Mouse (Mus musculus) gastrocnemius, postnatal 25 days (tissue): Measurements from ENCODE around the gene Rngtt. TPM values are rescaled to one million over a fixed set of nuclear protein-coding genes. Genes with fewer than 3 reads are reported as not detected.
"Not testable (repeated sequence)": the region's sequence is repeated elsewhere in the genome, so short reads cannot be mapped to it uniquely, and the experiment has no call there.

ENCODE experiments used
- DNase-seq: peaks from one replicate; pipeline ENCODE4 v3.0.0; 2022
- total RNA-seq, 2 experiments: library from RNA; stranded (reverse); gene quantifications; 1 replicate in 1 of 2; 2 replicates in 1 of 2; pipeline ENCODE4 v1.2.3; 2021

Rngtt gene
- total RNA-seq, 2 experiments from 2014 or later = 6.3 to 8.6 TPM

DNA sequence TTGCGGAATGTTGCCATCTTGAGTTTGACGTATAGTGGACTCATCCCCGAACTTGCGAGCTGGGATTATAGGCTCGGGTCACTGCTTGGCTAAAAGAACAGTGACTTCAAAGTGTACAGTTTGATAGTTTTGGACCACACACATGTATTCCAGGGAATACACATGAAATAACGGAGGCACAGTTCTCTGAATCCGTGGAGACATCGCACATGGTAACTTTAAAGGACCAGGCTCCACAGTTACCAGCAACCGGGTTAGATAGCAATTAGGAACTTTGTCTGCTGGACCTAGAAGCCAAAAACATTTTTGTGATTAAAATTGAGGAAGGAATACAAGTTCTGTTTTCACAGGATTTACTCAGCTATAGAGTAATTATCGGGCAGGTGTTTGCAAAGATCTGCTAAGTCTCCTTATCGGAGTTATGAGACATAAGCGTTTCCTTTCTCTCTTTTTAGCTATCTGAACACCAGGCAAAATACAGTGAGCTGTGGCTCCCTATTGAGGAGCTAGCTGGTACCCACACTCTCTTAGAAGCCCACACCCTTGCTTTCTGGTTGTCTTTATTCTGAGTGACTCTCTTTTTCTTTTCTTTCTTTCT, 828 bp downstream of the Rngtt start:
- no peak for DNase-seq

DNA sequence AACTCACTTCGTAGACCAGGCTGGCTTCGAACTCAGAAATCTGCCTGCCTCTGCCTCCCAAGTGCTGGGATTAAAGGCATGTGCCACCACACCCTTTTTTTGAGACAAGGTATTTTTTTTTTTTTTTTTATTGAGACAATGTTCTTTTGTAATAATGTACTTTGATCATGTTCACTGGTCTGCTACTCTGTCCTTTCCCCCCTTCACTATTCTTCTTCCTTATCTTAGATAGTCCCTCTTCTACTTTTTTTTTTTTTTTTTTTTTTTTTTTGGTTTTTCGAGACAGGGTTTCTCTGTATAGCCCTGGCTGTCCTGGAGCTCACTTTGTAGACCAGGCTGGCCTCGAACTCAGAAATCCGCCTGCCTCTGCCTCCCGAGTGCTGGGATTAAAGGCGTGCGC, 4.0 kb downstream of the Rngtt start:
- DNase-seq = not testable (repeated sequence)

DNA sequence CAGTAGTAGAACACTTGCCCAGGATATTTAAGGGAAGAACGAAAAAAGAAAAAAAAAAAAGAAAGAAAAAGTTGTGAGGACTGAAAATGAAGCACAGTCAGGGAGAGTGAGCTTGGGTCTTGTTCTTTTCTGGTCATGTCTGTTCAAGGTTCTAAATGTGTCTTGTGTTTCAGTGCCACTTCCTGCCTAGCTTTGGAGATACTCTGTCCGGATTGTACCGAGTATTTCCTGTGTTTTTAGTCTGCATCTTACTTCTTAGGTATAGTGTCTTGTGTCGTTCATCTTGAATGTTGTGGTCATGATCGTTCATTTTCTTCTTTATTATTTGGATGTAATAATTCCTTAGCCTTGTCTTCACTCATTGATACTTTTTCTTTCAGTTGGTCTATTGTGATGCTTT, 5.7 kb downstream of the Rngtt start:
- DNase-seq = no peak

DNA sequence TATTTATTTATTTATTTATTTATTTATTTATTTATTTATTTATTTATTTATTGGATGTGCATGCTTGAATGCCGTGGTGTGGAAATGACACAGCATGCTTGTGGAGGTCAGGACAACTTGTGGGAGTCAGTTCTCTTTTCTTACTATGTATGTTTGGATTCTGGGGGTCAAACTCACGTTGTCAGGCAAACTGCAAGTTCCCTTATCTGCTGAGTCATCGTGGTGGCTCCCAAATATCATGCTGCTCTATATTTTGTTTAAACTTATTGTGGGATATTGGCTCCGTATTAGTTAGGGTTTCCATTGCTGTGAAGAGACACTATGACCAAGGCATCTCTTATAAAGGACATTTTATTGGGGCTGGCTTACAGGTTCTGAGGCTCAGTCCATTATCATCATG, 21.0 kb downstream of the Rngtt start:
- DNase-seq = no peak

DNA sequence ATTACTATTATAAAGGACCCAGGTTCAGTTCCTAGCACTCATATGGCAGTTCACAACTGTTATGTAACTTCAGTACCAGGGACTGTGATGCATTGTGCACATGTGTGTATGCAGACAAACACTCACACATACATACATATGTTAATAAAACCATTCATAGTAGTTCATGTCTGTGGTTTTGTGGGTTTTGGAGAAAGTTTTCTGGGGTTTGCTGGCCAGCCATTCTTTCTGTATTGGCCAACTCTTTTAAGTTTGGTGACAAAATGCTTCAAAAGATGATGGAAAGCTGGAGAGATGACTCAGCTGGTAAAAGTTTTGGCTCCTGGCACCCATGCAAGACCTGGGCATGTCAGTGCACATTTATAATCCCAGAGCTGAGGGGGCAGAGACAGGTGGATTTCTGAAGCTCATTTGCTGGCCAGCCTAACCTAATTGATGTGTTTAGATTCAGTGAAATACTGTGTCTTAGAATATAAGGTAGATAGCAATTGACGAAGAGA, 22.9 kb downstream of the Rngtt start:
- DNase-seq = no peak

DNA sequence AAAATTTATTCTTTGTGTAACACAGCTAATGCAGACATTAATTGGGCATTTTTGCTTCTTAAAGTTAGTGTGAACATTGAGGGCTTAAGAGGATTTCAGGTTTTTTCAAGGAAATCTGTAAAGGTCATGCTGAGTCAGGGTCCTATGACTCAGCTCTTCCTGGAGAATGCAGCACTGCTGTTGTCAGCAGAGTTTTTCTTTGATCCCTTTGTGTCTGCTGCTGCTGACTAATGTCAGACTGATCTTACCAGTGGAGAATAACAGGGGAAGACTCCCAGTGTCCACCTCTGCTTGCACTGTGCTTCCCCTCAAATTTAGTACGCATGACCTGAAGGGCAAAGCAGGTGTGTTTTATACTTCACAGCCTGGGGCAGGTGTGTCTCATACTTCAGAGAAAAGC, 27.9 kb downstream of the Rngtt start:
- no peak for DNase-seq

DNA sequence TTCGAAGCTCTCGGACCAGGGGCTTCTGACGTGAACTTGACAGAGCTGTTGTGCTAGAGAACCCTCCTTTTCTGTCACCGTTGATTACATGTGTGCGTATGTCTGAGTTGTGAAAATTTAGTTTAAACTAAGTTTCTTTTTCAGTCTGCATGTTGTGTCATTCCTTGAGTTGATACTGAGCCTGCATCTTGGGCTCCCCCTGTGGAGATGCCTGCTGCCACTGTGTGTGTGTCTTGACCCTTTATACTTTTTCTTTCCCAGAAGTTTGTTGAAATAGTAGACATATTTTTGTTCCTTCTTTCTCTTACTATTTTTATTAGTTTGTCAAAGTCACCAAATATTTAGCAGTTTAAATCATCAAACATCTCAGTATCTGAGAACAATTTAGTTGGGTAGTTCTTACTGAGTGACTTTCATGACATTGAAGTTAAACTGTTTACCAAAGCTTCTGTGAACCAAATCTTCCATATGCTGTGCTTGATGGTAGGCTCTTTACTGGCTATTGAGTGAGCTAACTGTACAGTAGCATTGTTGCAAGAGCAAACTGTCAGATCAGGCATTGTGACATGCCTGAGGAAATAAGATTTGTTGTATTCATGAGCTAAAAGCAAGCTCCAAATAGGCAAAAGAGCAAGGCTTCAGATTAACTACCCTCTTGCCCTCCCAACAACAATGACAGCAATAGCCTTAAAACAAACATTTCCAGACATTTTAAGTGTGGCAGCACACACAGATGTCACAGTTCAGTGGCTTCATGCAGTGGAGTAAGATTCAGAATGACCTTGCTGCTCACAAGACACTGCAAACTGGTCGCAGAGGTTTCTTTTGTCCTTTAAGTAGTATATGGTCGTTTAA, 33.0 kb downstream of the Rngtt start:
- DNase-seq = no peak

DNA sequence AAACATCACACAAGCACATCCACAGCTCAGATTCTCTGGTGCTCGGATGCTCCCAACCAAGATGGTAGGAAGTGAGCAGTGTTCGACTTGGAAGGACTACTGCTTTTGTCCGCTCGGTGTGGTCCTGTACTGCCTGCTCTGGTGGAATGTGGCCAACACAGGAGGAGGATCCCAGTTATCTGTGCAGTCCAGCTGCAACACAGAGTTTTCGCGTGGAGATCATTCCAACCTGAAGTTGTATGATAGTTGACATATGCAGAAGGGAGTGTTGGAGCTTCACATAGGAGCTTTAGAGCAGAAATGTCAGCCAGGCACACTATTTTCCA, 33.6 kb downstream of the Rngtt start:
- no peak for DNase-seq

DNA sequence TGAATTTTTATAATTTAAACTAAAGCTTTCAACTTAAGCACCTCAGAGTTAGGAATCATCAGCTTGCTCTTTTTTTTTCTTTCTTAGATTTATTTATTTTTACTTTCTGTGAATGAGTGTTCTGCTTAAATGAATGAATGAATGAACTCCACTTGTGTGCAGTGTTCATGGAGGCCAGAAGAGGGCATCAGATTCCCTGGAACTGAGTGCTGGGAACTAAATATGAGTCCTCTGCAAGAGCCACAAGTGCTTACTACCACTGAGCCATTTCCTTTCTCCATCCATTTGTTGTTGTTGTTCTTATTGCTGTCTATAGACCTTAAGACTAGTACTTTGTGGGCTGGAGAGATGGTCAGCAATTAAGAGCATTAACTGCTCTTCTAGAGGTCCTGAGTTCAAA, 53.3 kb downstream of the Rngtt start:
- no peak for DNase-seq

DNA sequence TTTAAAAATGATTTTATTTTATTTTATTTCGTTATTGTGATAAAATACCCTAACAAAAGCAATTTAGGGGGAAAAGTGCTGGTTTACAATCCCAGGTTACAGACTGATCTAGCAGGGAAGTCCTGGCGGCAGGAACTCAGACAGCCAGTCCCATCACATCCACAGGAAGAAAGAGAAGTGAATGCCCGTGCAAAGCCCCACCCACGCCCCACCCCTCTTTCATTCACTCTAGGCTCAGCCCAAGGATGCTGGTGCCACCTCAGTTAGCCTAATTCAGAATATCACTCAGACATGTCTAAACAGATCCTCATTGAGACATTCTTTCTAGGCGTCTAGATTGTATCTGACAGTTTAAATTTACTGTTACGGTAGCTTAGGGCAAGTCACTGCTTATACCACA, 64.8 kb downstream of the Rngtt start:
- no peak for DNase-seq

DNA sequence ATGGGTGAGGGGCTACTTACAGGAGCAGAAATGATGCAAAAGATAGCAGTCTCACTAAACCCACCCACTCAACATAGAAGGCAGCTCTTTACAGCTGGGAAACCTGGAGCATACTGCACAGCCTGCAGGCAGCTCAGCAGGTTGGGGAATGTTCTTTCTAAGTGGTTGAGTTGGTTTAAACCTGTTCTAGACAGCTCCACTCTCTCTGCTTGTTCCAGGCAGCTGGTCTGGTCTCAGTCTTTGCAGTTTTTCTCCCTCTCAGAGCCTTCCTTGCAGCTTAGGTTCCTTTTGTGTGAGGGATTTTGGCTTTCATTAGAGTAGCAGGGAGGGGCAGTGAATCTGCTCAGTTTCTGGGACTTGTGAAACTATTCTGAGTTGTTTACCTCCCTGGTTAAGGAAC, 67.5 kb downstream of the Rngtt start:
- no peak for DNase-seq

DNA sequence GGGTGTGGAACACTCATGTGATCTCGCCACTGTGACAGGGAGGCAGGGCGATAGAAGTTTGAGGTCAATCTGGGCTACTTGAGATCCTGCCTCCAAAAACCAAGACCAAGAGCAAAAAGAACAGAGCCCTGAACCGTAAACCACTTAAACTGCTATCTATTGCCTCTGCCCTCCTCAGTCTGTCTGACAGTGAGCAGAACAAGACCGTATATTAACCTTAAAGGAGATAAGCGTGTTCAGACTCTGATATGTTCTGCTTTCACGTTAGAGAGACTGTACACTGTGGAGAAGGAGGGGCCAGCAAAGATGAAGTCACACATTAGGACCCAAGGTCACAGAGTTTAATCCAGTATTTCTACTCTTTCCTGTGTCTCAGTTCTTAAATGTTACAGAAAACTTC, 68.8 kb downstream of the Rngtt start:
- DNase-seq = no peak

DNA sequence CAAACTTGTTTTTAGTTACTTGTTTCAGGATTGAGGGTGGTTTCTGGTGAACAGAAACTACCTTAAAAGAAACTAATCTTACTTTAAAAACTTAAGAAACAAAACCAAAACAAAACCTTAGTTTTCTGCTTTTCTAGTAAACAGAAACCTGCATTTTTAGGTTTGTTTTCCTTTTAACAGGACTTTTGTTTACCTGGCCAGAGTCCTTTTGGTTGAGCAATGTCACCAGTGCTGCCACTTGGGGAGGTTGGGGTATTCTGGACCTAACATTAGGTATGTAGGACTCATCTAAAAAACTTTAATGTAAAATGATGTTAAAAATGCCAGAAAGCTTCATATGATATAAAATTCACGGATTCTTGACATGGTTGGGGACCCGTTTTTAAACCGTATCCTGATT, 78.8 kb downstream of the Rngtt start:
- no peak for DNase-seq

DNA sequence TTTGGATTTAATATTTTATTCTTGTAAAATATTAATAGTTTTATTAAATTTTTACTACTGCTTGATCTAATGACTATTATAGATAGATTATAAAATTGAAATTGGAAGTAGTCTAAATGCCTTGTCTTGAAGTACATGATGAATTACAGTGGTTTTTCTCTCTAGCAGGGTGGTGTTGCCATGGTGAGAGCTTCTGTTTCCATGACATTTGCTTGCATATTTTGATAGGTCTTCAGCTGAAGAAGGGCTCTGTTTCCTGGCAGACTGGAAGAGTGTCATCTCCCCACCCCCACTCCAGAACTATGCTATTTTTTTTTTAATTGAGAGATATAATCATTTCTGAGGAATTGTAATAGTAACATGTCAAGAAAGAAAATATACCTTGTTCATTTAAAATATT, 80.5 kb downstream of the Rngtt start:
- no peak for DNase-seq

DNA sequence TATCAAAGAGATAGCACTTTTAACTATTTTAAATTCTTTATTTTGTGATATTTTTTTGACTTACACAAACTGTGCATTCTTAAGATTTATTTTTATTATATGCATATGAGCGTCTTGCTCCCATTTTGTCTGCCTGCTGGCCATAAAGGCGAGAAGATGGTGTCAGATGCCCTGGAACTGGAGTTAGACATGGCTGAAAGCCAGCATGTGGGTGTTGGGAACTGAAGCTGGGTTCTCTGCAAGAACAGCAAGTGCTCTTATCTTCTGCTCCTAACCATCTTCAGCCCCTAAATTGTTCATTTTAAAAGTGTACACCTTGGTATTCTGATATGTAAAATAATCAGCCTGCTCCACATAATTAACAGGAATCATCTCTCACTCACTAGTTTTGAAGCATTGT, 83.3 kb downstream of the Rngtt start:
- DNase-seq = no peak

DNA sequence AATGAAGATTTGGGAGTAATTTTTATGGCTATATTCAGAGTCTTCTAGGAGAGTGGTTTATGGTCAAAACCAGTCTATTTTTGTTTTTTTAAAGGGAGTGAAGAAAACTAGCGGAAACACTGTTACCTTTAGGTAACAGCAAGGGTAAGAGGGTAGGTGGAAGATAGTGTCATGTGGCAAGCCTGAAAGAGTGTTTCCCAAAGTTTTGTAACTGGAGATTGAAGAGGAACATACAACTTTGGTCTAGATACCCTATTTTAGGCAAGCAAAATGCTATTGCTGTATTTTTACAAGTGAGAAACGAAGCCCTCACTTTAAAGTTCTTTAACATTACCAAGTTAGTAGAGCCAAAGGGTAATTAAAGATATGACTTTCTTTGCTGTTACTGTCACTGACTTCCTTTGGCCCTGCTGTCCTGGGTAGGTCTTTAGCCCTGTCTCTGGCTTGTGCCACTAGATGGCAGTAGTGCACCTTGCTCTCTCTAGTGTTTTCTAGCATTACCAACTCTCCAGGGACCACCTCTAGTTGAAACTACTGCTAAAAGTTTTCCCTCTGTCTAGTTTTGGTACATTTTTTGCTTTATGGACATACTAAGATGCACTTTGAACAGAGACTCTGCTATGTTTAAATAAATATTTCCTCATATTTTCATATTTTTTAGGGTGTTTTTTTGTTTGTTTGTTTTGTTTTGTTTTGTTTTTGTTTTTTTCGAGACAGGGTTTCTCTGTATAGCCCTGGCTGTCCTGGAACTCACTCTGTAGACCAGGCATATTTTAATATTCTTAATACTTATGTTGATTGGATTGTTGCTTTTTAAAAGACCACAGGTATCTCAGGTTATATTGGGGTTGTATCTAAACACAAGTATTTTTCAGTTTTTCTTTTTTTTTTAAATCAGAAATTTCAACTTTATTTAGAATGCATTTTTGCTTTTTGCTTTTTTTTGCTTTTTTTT, 86.4 kb downstream of the Rngtt start:
- DNase-seq = peak; percentile 65

DNA sequence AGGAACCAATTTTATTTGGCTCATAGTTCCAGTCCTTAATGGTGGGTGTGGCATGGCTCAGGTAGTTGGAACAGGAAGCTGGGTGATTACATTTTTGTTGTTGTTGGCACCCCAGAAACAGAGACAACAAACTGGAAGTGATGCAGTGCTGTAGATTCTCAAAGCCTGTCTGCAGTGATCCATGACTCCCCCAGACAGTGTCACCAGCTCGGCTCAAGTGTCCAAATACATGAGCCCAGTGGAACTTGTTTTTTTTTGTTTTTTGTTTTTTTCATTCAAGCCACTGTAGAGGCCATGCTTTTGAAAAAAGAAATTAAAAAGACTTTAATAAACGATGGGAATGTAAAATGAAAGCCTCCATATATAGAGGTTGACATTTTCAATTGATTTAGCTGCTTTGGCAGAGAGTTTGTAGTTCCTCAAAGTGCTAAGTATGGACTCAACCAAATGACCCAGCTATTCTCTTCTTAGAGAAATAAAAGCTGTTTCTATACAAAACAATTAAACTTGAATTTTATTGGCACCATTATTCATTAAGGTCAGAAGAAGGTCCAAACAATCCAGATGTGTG, 95.7 kb downstream of the Rngtt start:
- DNase-seq = no peak

DNA sequence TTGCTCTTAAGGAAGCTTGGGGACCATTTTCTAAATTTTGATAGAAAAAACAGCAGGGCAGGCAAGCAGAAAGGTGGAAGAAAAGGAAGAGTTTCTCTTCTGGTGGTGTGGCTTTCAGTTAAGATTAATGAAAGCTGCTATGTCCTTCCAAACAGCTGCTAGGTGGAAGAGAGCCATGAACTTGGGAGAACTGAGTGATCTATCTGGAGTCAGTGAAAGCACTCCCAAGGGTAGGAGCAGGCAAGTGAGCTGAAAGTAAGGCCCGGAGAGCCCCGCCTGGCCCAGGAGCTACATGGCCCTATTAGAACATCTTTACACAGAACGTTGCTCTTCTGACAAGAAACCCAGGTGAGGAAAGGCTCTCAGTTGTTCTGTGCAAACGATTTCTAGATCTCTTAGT, 103.7 kb downstream of the Rngtt start:
- DNase-seq = peak; percentile 72

DNA sequence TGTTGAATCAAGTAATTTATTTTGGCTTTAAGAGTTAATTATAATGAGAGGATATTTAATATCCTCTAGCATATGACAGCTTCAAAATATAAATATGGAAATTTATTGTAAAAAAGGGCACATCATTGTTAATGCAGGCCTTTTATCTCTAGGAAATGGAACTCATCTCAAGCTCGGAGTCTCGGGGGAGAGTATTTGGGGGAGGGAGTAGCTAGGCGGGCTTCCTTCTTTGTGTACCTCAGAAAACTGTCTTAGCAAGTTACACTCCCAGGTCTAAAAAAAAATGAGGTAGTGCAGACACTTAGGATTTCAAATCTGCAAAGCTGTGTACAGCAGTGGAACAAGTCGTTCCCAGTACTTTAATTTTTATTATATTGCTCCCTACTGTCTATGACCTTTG, 104.7 kb downstream of the Rngtt start:
- no peak for DNase-seq

DNA sequence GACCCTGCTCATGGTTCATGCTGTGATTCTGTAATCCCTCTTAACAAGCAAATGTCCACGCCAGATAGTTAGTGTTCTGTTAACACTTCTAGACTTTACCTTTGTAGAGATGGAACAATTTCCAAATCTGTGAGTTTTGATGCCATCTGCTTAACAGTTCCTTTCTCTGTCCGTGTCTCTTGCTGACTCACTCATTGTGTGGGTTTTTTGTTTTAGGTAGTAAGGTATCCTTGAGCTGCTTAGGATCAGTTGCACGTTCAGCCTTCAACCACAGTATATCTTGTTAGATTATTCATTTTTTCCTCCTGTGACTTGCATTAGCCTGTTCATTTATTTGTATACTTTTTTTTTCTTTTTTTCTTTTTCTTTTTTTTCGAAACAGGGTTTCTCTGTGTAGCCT, 107.3 kb downstream of the Rngtt start:
- DNase-seq = no peak

DNA sequence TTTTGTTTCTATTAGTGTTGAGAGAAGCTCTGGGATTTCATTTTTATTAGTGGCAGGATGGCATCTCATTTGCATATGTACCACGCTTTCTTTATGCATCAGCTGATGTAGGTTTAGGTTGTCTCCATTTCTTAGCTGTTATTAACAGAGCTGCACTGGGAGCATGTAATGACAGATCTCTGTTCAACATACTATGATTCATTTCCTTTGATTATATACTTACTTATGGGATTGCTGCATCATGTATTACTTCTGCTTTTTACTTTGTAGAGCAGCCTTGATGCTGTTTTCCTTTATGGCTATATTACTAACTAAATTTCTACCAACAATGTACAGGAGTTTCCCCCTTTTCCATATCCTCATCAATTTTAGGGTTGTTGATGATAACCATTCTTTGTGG, 109.5 kb downstream of the Rngtt start:
- no peak for DNase-seq

DNA sequence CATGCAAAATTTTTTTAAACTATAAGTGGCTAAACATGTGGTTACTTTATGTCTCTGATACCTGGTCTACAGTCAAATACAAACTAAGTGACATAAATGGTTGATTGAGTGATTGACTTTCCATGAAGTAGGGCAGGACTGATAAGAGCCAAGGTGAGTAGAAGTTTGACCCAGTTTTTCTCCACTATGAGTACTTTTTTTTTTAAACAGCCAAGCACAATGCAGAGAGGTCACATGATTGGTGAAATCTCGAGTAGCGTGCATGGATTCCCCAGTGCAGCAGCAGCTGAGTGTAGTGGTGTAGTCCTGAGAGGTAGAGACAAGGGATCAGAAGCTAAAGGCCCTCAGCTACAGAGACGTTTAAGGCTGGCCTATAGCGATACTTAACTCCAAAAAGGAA, 118.7 kb downstream of the Rngtt start:
- no peak for DNase-seq

DNA sequence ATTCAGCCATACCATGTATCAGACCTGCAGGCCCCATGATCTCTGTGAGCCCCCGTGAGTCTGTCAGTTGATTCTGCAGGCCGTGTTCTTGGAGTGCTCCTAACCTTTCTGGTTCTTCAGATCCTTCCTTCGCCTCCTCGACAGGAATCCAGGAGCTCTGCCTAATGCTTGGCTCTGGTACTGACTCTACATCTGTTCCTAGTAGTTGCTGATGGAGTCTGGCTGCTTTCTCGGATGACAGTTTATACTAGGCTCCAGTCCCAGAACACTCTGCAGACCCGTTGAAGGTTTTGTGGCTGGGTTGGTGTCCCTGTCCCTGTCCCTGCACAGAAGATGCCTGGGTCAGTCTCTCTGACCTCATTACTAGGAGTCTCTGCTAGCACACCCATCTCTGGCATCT, 131.8 kb downstream of the Rngtt start:
- DNase-seq = peak; percentile 59
